Mouse (Mus musculus): ENCODE results near the gene Olfr1418.
"Not testable (repeated sequence)": the region's sequence is repeated elsewhere in the genome, so short reads cannot be mapped to it uniquely, and the experiment has no call there.

- TF ChIP-seq CTCF (IDR thresholded peaks at IDR 0.05; ENCODE audit: low read depth, low read length); GATA1 (IDR thresholded peaks at IDR 0.05; ENCODE audit: borderline replicate concordance, low read length); GATA2 (IDR thresholded peaks at IDR 0.05; ENCODE audit: borderline replicate concordance, low read depth, low read length); POLR2AphosphoS5 (IDR thresholded peaks at IDR 0.05; ENCODE audit: insufficient replicate concordance, low read depth, low read length): not testable (repeated sequence)
These were observed 17.5 kb upstream of the Olfr1418 start for GRCm38 (mm10) chr19:11878404-11878803.

All from G1E (cell line).